Mouse (Mus musculus) brown adipose tissue, adult 24 weeks (tissue): Measurements from ENCODE around the gene Itgae. TPM values are rescaled to one million over a fixed set of nuclear protein-coding genes. Genes with fewer than 3 reads are reported as not detected.

ENCODE experiments used
- H3K27ac ChIP-seq: fragments of 200-500 bp; replicated peaks from 2 replicates; pipeline ENCODE4 v1.5.1; 2012; ENCODE audit warnings: low read depth, mild to moderate bottlenecking, low read length
- H3K4me1 ChIP-seq: fragments of 200-500 bp; 2 replicates; pipeline ENCODE4 v1.6.1; 2012; ENCODE audit warnings: low read length, mixed read lengths; ENCODE audit not compliant: control insufficient read depth, insufficient read depth, insufficient read length
- H3K4me3 ChIP-seq: fragments of 200-500 bp; 2 replicates; pipeline ENCODE4 v1.5.1; 2012; ENCODE audit warnings: low read depth, mild to moderate bottlenecking, low read length, moderate library complexity; ENCODE audit not compliant: insufficient read depth
- polyA plus RNA-seq: library from polyadenylated mRNA; stranded (reverse); fragments of >200 nt; gene quantifications from 2 replicates; pipeline ENCODE4 v1.2.4, GENCODE M21; 2012; ENCODE audit not compliant: missing spikeins, insufficient read depth, insufficient read length

The Itgae gene
- polyA plus RNA-seq, 1 experiment, result 2.4 TPM

DNA sequence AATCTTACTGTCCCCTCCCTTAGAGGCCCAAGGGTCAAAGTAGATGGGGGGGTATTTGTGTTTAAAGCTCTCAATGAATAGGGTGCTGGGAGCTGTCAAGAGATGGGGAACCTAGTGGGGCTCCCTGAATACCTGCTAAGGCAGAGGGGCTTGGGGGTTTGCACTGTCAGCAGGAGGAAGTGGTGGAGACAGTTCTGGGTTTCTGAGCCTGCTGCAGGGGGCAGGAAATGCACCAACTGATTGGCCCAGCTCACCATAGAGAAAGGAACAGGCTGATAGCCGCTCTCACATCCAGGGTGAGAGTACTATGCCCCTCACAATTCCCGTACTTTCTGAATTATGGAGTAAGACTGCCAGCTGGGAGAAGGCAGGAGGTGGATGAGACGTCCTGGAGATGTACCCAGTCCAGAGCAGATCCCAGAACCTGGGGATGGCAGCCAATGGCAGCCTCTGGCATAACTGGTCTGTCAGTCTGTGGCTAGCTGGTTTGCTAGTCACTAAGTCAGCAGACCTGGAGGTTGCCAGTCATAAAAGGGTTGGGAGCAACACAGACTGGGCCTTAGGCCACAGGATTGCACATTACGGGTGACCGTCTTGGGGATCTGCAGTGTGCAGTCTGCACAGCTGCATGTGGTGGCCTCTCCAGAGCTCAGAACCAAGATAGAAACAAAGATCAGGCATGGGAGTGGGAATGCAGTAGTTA, 18.0 kb downstream of the Itgae start:
- Histone ChIP-seq H3K4me3 (no peak overlapping the region), H3K4me1 (no peaks in the 10 kb centered on the region), H3K27ac (peak overlapping the region; percentile 37; the same call in 1 of the 2 replicates)

- no peak overlapping the region for H3K4me3 ChIP-seq
- H3K27ac ChIP-seq, result no peak overlapping the region
- H3K4me1 ChIP-seq, result no peaks in the 10 kb centered on the region
These were observed 18.7 kb downstream of the Itgae start for GRCm38 (mm10) chr11:73108898-73109625.

- no peak overlapping the region for H3K27ac ChIP-seq
- no peak overlapping the region for H3K4me3 ChIP-seq
- no peaks in the 10 kb centered on the region for H3K4me1 ChIP-seq
These were observed 19.6 kb downstream of the Itgae start for GRCm38 (mm10) chr11:73109941-73110340.

- Histone ChIP-seq H3K27ac (no peak overlapping the region), H3K4me3 (no peak overlapping the region), H3K4me1 (no peaks in the 10 kb centered on the region)
These were observed 21.0 kb downstream of the Itgae start for GRCm38 (mm10) chr11:73111414-73111813.

DNA sequence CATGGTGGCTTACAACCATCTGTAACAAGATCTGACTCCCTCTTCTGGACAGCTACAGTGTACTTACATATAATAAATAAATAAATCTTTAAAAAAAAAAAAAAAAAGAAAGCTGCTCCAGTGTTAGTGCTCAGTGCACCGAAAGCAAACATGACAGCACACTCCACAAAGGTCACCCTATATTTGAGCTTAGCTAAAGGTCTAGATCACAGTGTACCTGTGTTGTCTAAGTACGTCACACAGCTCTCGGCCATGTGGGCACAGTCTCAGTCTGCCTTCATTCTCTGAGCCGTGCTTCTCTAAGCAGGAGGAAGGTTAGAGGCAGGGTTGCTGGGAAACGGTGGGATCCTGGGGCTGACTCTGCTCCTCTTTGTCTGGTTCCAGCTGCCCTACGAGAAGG, 36.1 kb downstream of the Itgae start:
- Histone ChIP-seq H3K27ac (no peak overlapping the region), H3K4me3 (no peak overlapping the region), H3K4me1 (no peaks in the 10 kb centered on the region)

GRCm38 (mm10) chr11:73131020-73131419, 40.6 kb downstream of the Itgae start:
- no peaks in the 10 kb centered on the region for H3K4me1 ChIP-seq
- no peak overlapping the region for H3K4me3 ChIP-seq
- H3K27ac ChIP-seq, result no peak overlapping the region

- no peak overlapping the region for H3K27ac ChIP-seq
- no peaks in the 10 kb centered on the region for H3K4me1 ChIP-seq
- H3K4me3 ChIP-seq, result no peak overlapping the region
These were observed 42.6 kb downstream of the Itgae start for GRCm38 (mm10) chr11:73132999-73133398.

DNA sequence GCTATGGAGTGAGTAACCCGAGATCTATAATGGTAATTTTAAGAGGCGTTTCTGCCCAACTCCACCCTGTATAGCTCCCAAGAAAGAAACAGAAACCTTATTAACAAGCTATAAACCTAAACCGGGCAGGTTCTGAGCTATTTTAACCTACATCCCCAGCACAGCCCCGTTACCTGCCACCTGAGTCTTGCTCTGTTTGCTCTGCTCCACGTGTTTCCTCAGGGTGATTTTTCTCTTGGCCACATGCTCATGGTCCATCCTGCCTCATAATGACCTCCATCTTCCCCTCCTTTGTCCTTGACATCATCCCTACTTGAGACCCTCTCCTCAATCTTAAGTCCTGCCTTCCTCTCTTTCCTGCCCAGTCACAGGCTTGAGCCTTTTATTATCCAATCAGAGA, 43.8 kb downstream of the Itgae start:
- H3K4me1 ChIP-seq, result no peaks in the 10 kb centered on the region
- H3K27ac ChIP-seq, result no peak overlapping the region
- H3K4me3 ChIP-seq, result no peak overlapping the region

DNA sequence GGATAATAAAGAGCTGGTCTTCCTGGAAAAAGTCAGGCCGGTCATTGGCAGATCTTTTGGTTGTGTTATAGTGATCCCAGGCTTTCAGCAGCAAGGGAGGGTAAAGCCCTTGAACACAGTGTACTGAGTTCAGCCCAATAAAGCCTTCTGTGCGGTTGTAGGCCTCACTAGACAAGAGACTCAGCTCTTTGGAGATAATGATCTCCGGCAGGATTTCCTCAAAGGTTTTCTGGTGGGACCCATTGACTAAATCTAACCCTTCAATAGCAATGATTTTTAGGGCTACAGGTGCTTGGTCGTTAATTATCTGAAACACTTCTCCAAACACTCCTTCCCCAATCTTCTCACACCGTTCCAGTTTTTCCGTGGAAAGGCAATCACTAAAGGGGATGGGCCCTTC, 46.2 kb downstream of the Itgae start:
- no peaks in the 10 kb centered on the region for H3K4me1 ChIP-seq
- H3K4me3 ChIP-seq, result peak overlapping the region; percentile 80
- H3K27ac ChIP-seq, result no peak overlapping the region

DNA sequence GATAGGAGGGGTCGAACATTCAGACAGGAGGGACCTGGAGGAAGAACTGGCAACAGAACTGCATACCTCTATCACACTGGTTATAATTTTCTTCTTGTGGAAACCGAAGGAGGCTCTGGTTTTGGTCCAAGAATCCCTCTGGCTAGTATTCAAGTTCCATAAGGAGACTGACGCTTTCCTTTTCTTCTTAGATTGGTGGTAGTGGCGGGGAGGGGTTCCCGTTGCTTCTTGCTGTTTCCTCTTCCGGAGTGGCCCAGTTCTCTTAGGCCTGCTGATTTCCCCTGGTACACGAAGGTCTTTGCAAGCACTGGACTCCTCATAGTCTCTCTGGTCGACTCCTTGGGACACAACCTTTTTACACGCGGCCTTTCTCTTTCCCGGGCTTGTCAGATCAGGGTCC, 46.7 kb downstream of the Itgae start:
- peak overlapping the region; percentile 80 for H3K4me3 ChIP-seq
- H3K27ac ChIP-seq, result no peak overlapping the region
- no peaks in the 10 kb centered on the region for H3K4me1 ChIP-seq

GRCm38 (mm10) chr11:73137591-73138501, 47.5 kb downstream of the Itgae start, which contains the start of gene Haspin:
TSS of gene Haspin (minus strand) at chr11:73138294.
- Histone ChIP-seq H3K4me1 (no peaks in the 10 kb centered on the region), H3K4me3 (peak within 1 kb of the TSS; percentile 80), H3K27ac (no peak within 1 kb of the TSS)

GRCm38 (mm10) chr11:73144261-73144681, 53.9 kb downstream of the Itgae start:
- Histone ChIP-seq H3K4me3 (no peak overlapping the region), H3K27ac (peak overlapping the region; percentile 69), H3K4me1 (peaks cover 3% of the 10 kb centered on the region)

GRCm38 (mm10) chr11:73146026-73146974, 55.9 kb downstream of the Itgae start:
- peaks cover 3% of the 10 kb centered on the region for H3K4me1 ChIP-seq
- peak overlapping the region; percentile 44 for H3K27ac ChIP-seq
- no peak overlapping the region for H3K4me3 ChIP-seq

- peak overlapping the region; percentile 60 for H3K27ac ChIP-seq
- peaks cover 3% of the 10 kb centered on the region for H3K4me1 ChIP-seq
- no peak overlapping the region for H3K4me3 ChIP-seq
These were observed 56.6 kb downstream of the Itgae start for GRCm38 (mm10) chr11:73146975-73147365.
